Mouse (Mus musculus) Patski (cell line): ENCODE measurements around the gene 5530401A14Rik. TPM values are rescaled to one million over a fixed set of nuclear protein-coding genes. Genes with fewer than 3 reads are reported as not detected.
A peak's percentile ranks its signal among the peaks of the same experiment; 100 is the strongest.

Experiments used
- ATAC-seq: fragments of 100-300 bp; one replicate; pipeline ENCODE4 v1.8.0; 2021
- CTCF ChIA-PET: fragments of 350-600 bp; sonication (Branson Sonifier 250); formaldehyde crosslinking; loops from one replicate; lab custom pipeline; 2022; ENCODE audit warnings: inconsistent platforms; lab: Charles Lee
- POLR2A ChIA-PET: fragments of 350-600 bp; sonication (Branson Sonifier 250); formaldehyde crosslinking; loops from one replicate; lab custom pipeline; 2022; ENCODE audit warnings: antibody characterized with exemption, inconsistent platforms; lab: Charles Lee
- DNase-seq: peaks from one replicate; pipeline ENCODE4 v3.0.0-alpha.2; 2011; ENCODE audit warnings: low read depth, low spot score
- H3K27me3 ChIP-seq: fragments of 371-371 bp; one replicate; pipeline ENCODE4 v1.5.1; 2021
- CTCF ChIP-seq: fragments of 100-300 bp; IDR thresholded peaks from one replicate; pipeline ENCODE4 v1.5.1; 2021
- in situ Hi-C: fragments of 300-500 bp; cut with MboI; formaldehyde crosslinking; loops from 3 replicates; pipeline ENCODE4 v1.11.1; 2018; ENCODE audit warnings: low pct_unique_long_range_greater_than_20kb, mixed read lengths
- polyA plus RNA-seq: library from polyadenylated mRNA; unstranded; gene quantifications from one replicate; pipeline ENCODE4 v1.2.3, GENCODE M21; 2021

5530401A14Rik gene
- polyA plus RNA-seq, 1 experiment from 2014 or later: 0.04 TPM

DNA sequence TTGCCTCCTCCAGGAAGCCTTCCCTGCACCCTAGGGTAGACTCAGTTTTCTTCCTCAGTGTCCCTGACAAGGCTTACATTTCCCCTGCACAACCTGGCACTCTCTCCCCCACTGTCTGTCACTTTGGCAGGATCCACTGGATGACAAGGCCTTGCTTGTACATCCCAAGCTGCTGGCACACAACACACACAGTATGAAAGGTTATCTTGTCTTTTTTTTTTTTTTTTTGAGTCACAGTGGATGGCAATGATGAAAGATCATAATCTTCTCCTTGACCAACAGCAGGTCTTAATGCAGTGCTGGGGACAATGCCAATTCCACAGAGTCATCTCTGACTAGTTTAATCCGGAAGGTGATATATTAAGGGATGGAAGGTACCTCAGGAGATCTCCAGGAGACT, 77.0 kb downstream of the 5530401A14Rik start:
- in situ Hi-C loops: no loop called here
- ChIA-PET CTCF (no interaction called here), POLR2A (no interaction called here)
- ATAC-seq (no peak), DNase-seq (no peak)
- H3K27me3 ChIP-seq: peaks cover 8% of the 10 kb centered on the region
- TF ChIP-seq CTCF: no peak

DNA sequence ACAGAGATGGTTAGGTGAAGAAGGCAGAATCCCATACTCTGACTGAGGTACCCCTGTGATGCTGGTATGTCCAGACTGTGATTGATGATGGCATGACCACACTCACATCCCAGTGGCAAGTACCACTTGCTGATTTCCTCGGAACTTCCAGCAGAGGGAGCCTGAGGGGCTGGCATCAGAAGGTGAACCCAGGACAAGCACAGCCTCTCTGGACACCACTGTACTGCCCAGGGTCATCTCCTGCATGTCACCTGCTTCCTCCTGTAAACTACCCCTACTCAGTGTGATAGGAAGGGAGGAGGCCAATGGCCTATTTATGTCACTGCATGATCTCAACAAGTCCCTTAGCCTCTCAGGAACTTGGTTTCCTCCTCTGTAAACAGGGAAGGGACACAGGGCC, 80.5 kb downstream of the 5530401A14Rik start:
- in situ Hi-C loops: no loop called here
- POLR2A ChIA-PET: no interaction called here

DNA sequence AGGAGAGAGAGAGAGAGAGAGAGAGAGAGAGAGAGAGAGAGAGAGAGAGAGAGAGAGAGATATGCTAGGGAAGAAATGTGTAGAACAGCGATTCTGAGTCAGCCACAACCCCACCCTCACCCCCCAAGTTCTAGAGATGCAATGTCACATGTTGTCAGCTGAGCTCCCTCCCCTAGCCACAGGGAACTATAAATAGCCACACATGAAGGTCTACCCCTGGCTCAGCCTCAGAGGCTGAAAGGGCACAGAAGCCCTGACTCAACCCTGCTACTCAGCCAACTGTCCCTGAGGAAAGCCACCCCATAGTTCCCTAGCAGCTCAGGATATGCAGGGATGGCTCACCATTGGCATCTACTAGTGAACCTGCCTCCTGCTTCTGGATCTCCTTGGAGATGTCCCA, 81.7 kb downstream of the 5530401A14Rik start:
- peaks cover 12% of the 10 kb centered on the region for H3K27me3 ChIP-seq
- no peak for DNase-seq
- no peak for TF ChIP-seq CTCF
- peak; percentile 65 for ATAC-seq
- POLR2A ChIA-PET: no interaction called here
- CTCF ChIA-PET: no interaction called here
- in situ Hi-C loops: no loop called here

More for the DNA sequence above, 80.5 kb downstream of the 5530401A14Rik start:
- CTCF ChIA-PET: no interaction called here
- peaks cover 8% of the 10 kb centered on the region for H3K27me3 ChIP-seq
- DNase-seq (no peak), ATAC-seq (no peak)
- TF ChIP-seq CTCF: peak; percentile 70

Other genes starting within 250 kb of the 5530401A14Rik start
- gene Asic2, start 107.8 kb downstream of the 5530401A14Rik start, polyA plus RNA-seq: 0.04 TPM
- gene Ccl2, start 174.9 kb downstream of the 5530401A14Rik start, polyA plus RNA-seq: 382 TPM
- gene Gm17268, start 177.9 kb downstream of the 5530401A14Rik start, polyA plus RNA-seq: not detected
- gene Ccl7, start 185.0 kb downstream of the 5530401A14Rik start, polyA plus RNA-seq: 9.8 TPM
- gene Ccl11, start 197.2 kb downstream of the 5530401A14Rik start, polyA plus RNA-seq: not detected
- not detected for gene Ccl12, start 241.2 kb downstream of the 5530401A14Rik start, polyA plus RNA-seq